Mouse (Mus musculus) embryonic facial prominence, embryonic 13.5 days (tissue): Measurements from ENCODE around the gene Parp16. TPM values are rescaled to one million over a fixed set of nuclear protein-coding genes. Genes with fewer than 3 reads are reported as not detected.
"Not testable (repeated sequence)": the region's sequence is repeated elsewhere in the genome, so short reads cannot be mapped to it uniquely, and the experiment has no call there.

ENCODE experiments used
- ATAC-seq: fragments of 200-750 bp; cut with Nextera tagmentation; 2 replicates; pipeline ENCODE4 v1.8.0; 2017; ENCODE audit warnings: low read depth; ENCODE audit not compliant: insufficient number of reproducible peaks, insufficient read depth, low FRiP score, low TSS enrichment
- H3K27ac ChIP-seq: fragments of 300-500 bp; sonication (generic); 2 replicates; pipeline ENCODE4 v1.5.1; 2015; ENCODE audit warnings: moderate library complexity, mild to moderate bottlenecking, inconsistent platforms
- H3K27me3 ChIP-seq: fragments of 300-500 bp; sonication (generic); 2 replicates; pipeline ENCODE4 v1.6.1; 2015; ENCODE audit warnings: mild to moderate bottlenecking, inconsistent platforms
- H3K36me3 ChIP-seq: fragments of 300-500 bp; sonication (generic); 2 replicates; pipeline ENCODE4 v1.6.1; 2015; ENCODE audit warnings: mild to moderate bottlenecking, inconsistent platforms
- H3K4me1 ChIP-seq: fragments of 300-500 bp; sonication (generic); 2 replicates; pipeline ENCODE4 v1.6.1; 2015; ENCODE audit warnings: inconsistent platforms
- H3K4me2 ChIP-seq: fragments of 300-500 bp; sonication (generic); 2 replicates; pipeline ENCODE4 v1.6.1; 2015; ENCODE audit warnings: moderate library complexity, mild to moderate bottlenecking, inconsistent platforms
- H3K4me3 ChIP-seq: fragments of 300-500 bp; sonication (generic); 2 replicates; pipeline ENCODE4 v1.5.1; 2015; ENCODE audit warnings: mild to moderate bottlenecking, inconsistent platforms
- H3K9ac ChIP-seq: fragments of 300-500 bp; sonication (generic); 2 replicates; pipeline ENCODE4 v1.6.1; 2015; ENCODE audit warnings: mild to moderate bottlenecking, inconsistent platforms
- H3K9me3 ChIP-seq: fragments of 300-500 bp; sonication (generic); 2 replicates; pipeline ENCODE4 v1.6.1; 2016; ENCODE audit warnings: inconsistent platforms
- WGBS: fragments of 180-500 bp; shearing (Covaris S2); methylation state at CpG from one replicate; pipeline ENCODE4 v1.1.7; 2015; ENCODE audit warnings: mixed read lengths; 5-methylcytosine and 5-hydroxymethylcytosine counted together
- polyA plus RNA-seq: library from polyadenylated mRNA; unstranded; fragments of >200 nt; fragmentation: Nextera tagmentation; extraction: Ambion mirVana; gene quantifications from 2 replicates; pipeline ENCODE4 v1.2.1, GENCODE M21; 2015

Parp16 gene
- polyA plus RNA-seq, 1 experiment from 2014 or later, result 7.1 TPM

GRCm38 (mm10) chr9:65255906-65256600 lies 60.9 kb downstream of the Parp16 start:
- Histone ChIP-seq H3K9me3 (no peaks in the 10 kb centered on the region), H3K27ac (no peak overlapping the region), H3K27me3 (no peaks in the 10 kb centered on the region), H3K4me1 (peaks cover 5% of the 10 kb centered on the region; the same call in 1 of the 2 replicates), H3K36me3 (no peaks in the 10 kb centered on the region), H3K4me3 (no peak overlapping the region), H3K9ac (no peak overlapping the region), H3K4me2 (no peak overlapping the region)
- no peak for ATAC-seq
- 70% methylated on average over 11 of the region's 11 CpGs for WGBS

- H3K4me2 ChIP-seq, result no peak overlapping the region
- no peak for ATAC-seq
- WGBS, result 65% methylated on average over 9 of the region's 9 CpGs
- no peaks in the 10 kb centered on the region for H3K36me3 ChIP-seq
- peaks cover 5% of the 10 kb centered on the region; the same call in 1 of the 2 replicates for H3K4me1 ChIP-seq
- no peak overlapping the region for H3K9ac ChIP-seq
- H3K27ac ChIP-seq, result no peak overlapping the region
- no peaks in the 10 kb centered on the region for H3K9me3 ChIP-seq
- no peak overlapping the region for H3K4me3 ChIP-seq
- H3K27me3 ChIP-seq, result no peaks in the 10 kb centered on the region
Observed at GRCm38 (mm10) chr9:65257218-65257910, 62.2 kb downstream of the Parp16 start.

- Histone ChIP-seq H3K9ac (no peak overlapping the region), H3K27ac (no peak overlapping the region), H3K36me3 (no peaks in the 10 kb centered on the region), H3K4me1 (peaks cover 5% of the 10 kb centered on the region; the same call in 1 of the 2 replicates), H3K4me2 (no peak overlapping the region), H3K27me3 (no peaks in the 10 kb centered on the region), H3K4me3 (no peak overlapping the region), H3K9me3 (no peaks in the 10 kb centered on the region)
- 67% methylated on average over 7 of the region's 7 CpGs for WGBS
- no peak for ATAC-seq
Observed at GRCm38 (mm10) chr9:65259366-65259765, 64.2 kb downstream of the Parp16 start.

- ATAC-seq, result no peak
- Histone ChIP-seq H3K27ac (no peak overlapping the region), H3K9me3 (no peaks in the 10 kb centered on the region), H3K4me3 (no peak overlapping the region), H3K27me3 (no peaks in the 10 kb centered on the region), H3K9ac (no peak overlapping the region), H3K4me1 (peaks cover 17% of the 10 kb centered on the region), H3K36me3 (no peaks in the 10 kb centered on the region), H3K4me2 (no peak overlapping the region)
- whole genome bisulfite sequencing, result 100% methylated on average over 2 of the region's 2 CpGs
Observed at GRCm38 (mm10) chr9:65261591-65262230, 66.6 kb downstream of the Parp16 start.

- ATAC-seq, result no peak
- H3K4me2 ChIP-seq, result no peak overlapping the region
- no peak overlapping the region for H3K27ac ChIP-seq
- H3K27me3 ChIP-seq, result no peaks in the 10 kb centered on the region
- WGBS, result 94% methylated on average over 3 of the region's 3 CpGs
- peaks cover 21% of the 10 kb centered on the region for H3K4me1 ChIP-seq
- no peak overlapping the region for H3K4me3 ChIP-seq
- no peak overlapping the region for H3K9ac ChIP-seq
- H3K36me3 ChIP-seq, result no peaks in the 10 kb centered on the region
- no peaks in the 10 kb centered on the region for H3K9me3 ChIP-seq
Observed at GRCm38 (mm10) chr9:65262641-65263120, 67.5 kb downstream of the Parp16 start.

- WGBS, result 42% methylated on average over 5 of the region's 5 CpGs
- H3K9ac ChIP-seq, result no peak within 1 kb of the TSS
Observed at GRCm38 (mm10) chr9:65264959-65265358, 69.8 kb downstream of the Parp16 start, which contains the start of gene Cilp. TSS of gene Cilp (plus strand) at chr9:65265180.

GRCm38 (mm10) chr9:65267742-65268515 lies 72.8 kb downstream of the Parp16 start:
- Histone ChIP-seq H3K36me3 (no peaks in the 10 kb centered on the region), H3K4me2 (no peak overlapping the region), H3K27me3 (no peaks in the 10 kb centered on the region), H3K9ac (peak overlapping the region; percentile 49; the same call in 1 of the 2 replicates), H3K4me3 (no peak overlapping the region), H3K27ac (peak overlapping the region; percentile 71), H3K9me3 (no peaks in the 10 kb centered on the region), H3K4me1 (peaks cover 22% of the 10 kb centered on the region)
- 34% methylated on average over 7 of the region's 7 CpGs for WGBS
- ATAC-seq, result no peak

More at GRCm38 (mm10) chr9:65264959-65265358, 69.8 kb downstream of the Parp16 start, which contains the start of gene Cilp:
- H3K4me1 ChIP-seq, result peaks cover 22% of the 10 kb centered on the region
- no peak within 1 kb of the TSS for H3K27ac ChIP-seq
- no peaks in the 10 kb centered on the region for H3K9me3 ChIP-seq
- H3K4me2 ChIP-seq, result no peak within 1 kb of the TSS
- no peak within 1 kb of the TSS for H3K4me3 ChIP-seq
- H3K27me3 ChIP-seq, result no peaks in the 10 kb centered on the region
- ATAC-seq, result no peak
- H3K36me3 ChIP-seq, result no peaks in the 10 kb centered on the region

- no peak overlapping the region for H3K9ac ChIP-seq
- peaks cover under 1% of the 10 kb centered on the region; the same call in 1 of the 2 replicates for H3K4me1 ChIP-seq
- no peaks in the 10 kb centered on the region for H3K9me3 ChIP-seq
- whole genome bisulfite sequencing, result 89% methylated on average over 13 of the region's 13 CpGs
- H3K4me2 ChIP-seq, result no peak overlapping the region
- H3K27ac ChIP-seq, result no peak overlapping the region
- H3K27me3 ChIP-seq, result no peaks in the 10 kb centered on the region
- ATAC-seq, result no peak
- H3K36me3 ChIP-seq, result no peaks in the 10 kb centered on the region
- H3K4me3 ChIP-seq, result no peak overlapping the region
Observed at GRCm38 (mm10) chr9:65273048-65273809, 78.1 kb downstream of the Parp16 start.

- H3K9ac ChIP-seq, result no peak overlapping the region
- WGBS, result 74% methylated on average over 4 of the region's 4 CpGs
Observed at GRCm38 (mm10) chr9:65273873-65274272, 78.7 kb downstream of the Parp16 start.

GRCm38 (mm10) chr9:65274851-65275250 lies 79.7 kb downstream of the Parp16 start:
- not testable (repeated sequence) for H3K36me3 ChIP-seq, H3K4me2 ChIP-seq, H3K27ac ChIP-seq, H3K4me1 ChIP-seq, ATAC-seq, H3K4me3 ChIP-seq, H3K9me3 ChIP-seq, H3K27me3 ChIP-seq, H3K9ac ChIP-seq
- WGBS, result 81% methylated on average over 3 of the region's 3 CpGs

More at GRCm38 (mm10) chr9:65273873-65274272, 78.7 kb downstream of the Parp16 start:
- H3K36me3 ChIP-seq, result no peaks in the 10 kb centered on the region
- H3K27me3 ChIP-seq, result no peaks in the 10 kb centered on the region
- H3K4me3 ChIP-seq, result no peak overlapping the region
- no peak overlapping the region for H3K4me2 ChIP-seq
- H3K27ac ChIP-seq, result no peak overlapping the region
- no peak for ATAC-seq
- no peaks in the 10 kb centered on the region for H3K9me3 ChIP-seq
- no peaks in the 10 kb centered on the region for H3K4me1 ChIP-seq
